Mouse (Mus musculus) CH12.LX (cell line): ENCODE measurements around the gene Banf1. TPM values are rescaled to one million over a fixed set of nuclear protein-coding genes. Genes with fewer than 3 reads are reported as not detected.

Experiments used
- DNase-seq: peaks from one replicate; pipeline ENCODE4 v3.0.0-alpha.2; 2013; ENCODE audit errors: extremely low read depth
- H3K27ac ChIP-seq: 2 replicates; pipeline ENCODE4 v1.5.1; 2012; ENCODE audit warnings: low read depth, mild to moderate bottlenecking, control low read depth, moderate library complexity; ENCODE audit not compliant: insufficient read depth
- H3K27me3 ChIP-seq: replicated peaks from 2 replicates; pipeline ENCODE3; 2012; ENCODE audit warnings: inconsistent platforms
- H3K36me3 ChIP-seq, 2 experiments: replicated peaks in 1 of 2; 2 replicates each; pipeline versions ENCODE3 to v1.6.1; 2012; ENCODE audit warnings: inconsistent platforms in 1 of 2, low read length in 1 of 2, mild to moderate bottlenecking in 1 of 2, mixed read lengths in 1 of 2, moderate library complexity in 1 of 2; ENCODE audit not compliant: control insufficient read depth in 1 of 2, insufficient read depth in 1 of 2
- H3K4me1 ChIP-seq, 2 experiments: 2 replicates each; pipeline ENCODE4 v1.6.1; 2012; ENCODE audit warnings: inconsistent platforms in 1 of 2, moderate library complexity in 1 of 2; ENCODE audit not compliant: insufficient read depth in 2 of 2, control insufficient read depth in 1 of 2
- H3K4me2 ChIP-seq: 2 replicates; pipeline ENCODE4 v1.6.1; 2012; ENCODE audit warnings: low read depth, mild to moderate bottlenecking, control low read depth; ENCODE audit not compliant: poor library complexity, insufficient read depth, severe bottlenecking
- H3K4me3 ChIP-seq, 3 experiments: fragments of 150-350 bp in 1 of 3; sonication (generic) in 1 of 3; replicated peaks in 1 of 3; 2 replicates each; pipeline versions ENCODE3 to v1.5.1; 2011 to 2012; ENCODE audit warnings: low read depth in 2 of 3, low read length in 2 of 3, mild to moderate bottlenecking in 2 of 3, moderate library complexity in 2 of 3, control low read depth in 1 of 3, improper control_type of control experiment in 1 of 3, inconsistent platforms in 1 of 3, mixed read lengths in 1 of 3; ENCODE audit not compliant: poor library complexity in 1 of 3
- H3K79me2 ChIP-seq: replicated peaks from 2 replicates; pipeline ENCODE4 v1.6.1; 2012; ENCODE audit warnings: mild to moderate bottlenecking, moderate library complexity; ENCODE audit not compliant: control insufficient read depth, poor library complexity, insufficient read depth, severe bottlenecking; ENCODE audit errors: extremely low read depth
- H3K9ac ChIP-seq: 2 replicates; pipeline ENCODE4 v1.6.1; 2012; ENCODE audit warnings: low read depth, mild to moderate bottlenecking, control low read depth, moderate library complexity; ENCODE audit not compliant: insufficient read depth
- H3K9me3 ChIP-seq: replicated peaks from 2 replicates; pipeline ENCODE3; 2012; ENCODE audit warnings: low read length, inconsistent platforms, mixed read lengths
- CHD1 ChIP-seq: IDR thresholded peaks from 2 replicates; pipeline ENCODE4 v1.6.1; 2012; ENCODE audit warnings: low read depth, low read length, improper control_type of control experiment, inconsistent platforms
- CHD2 ChIP-seq: IDR thresholded peaks from 2 replicates; pipeline ENCODE4 v1.6.1; 2011; ENCODE audit warnings: low read length, improper control_type of control experiment
- CTCF ChIP-seq, 2 experiments: IDR thresholded peaks in 1 of 2; conservative IDR thresholded peaks in 1 of 2; 2 replicates each; pipeline ENCODE4 v1.5.1; 2011 to 2012; ENCODE audit warnings: low read depth in 2 of 2, low read length in 2 of 2, improper control_type of control experiment in 1 of 2, inconsistent platforms in 1 of 2, mild to moderate bottlenecking in 1 of 2, moderate library complexity in 1 of 2
- ELF1 ChIP-seq: IDR thresholded peaks from 2 replicates; pipeline ENCODE4 v1.6.1; 2014; ENCODE audit warnings: low read depth, mild to moderate bottlenecking, inconsistent platforms, low read length, improper control_type of control experiment
- GABPA ChIP-seq: IDR thresholded peaks from 2 replicates; pipeline ENCODE4 v1.6.1; 2012; ENCODE audit warnings: low read depth, low read length, improper control_type of control experiment, inconsistent platforms; ENCODE audit not compliant: insufficient replicate concordance
- HCFC1 ChIP-seq: IDR thresholded peaks from 2 replicates; pipeline ENCODE4 v1.6.1; 2012; ENCODE audit warnings: low read depth, mild to moderate bottlenecking, inconsistent platforms, low read length, improper control_type of control experiment
- IRF4 ChIP-seq: IDR thresholded peaks from 2 replicates; pipeline ENCODE4 v1.6.1; 2014; ENCODE audit warnings: low read depth, mild to moderate bottlenecking, inconsistent platforms, low read length, improper control_type of control experiment
- MAFK ChIP-seq: IDR thresholded peaks from 2 replicates; pipeline ENCODE4 v1.6.1; 2011; ENCODE audit warnings: low read length, improper control_type of control experiment; ENCODE audit not compliant: insufficient replicate concordance
- MAX ChIP-seq: IDR thresholded peaks from 2 replicates; pipeline ENCODE4 v1.6.1; 2011; ENCODE audit warnings: low read length, improper control_type of control experiment
- MEF2A ChIP-seq: IDR thresholded peaks from 2 replicates; pipeline ENCODE4 v1.6.1; 2014; ENCODE audit warnings: low read depth, mild to moderate bottlenecking, inconsistent platforms, low read length, improper control_type of control experiment, borderline replicate concordance
- MXI1 ChIP-seq: IDR thresholded peaks from 2 replicates; pipeline ENCODE4 v1.6.1; 2011; ENCODE audit warnings: mild to moderate bottlenecking, low read depth, low read length, improper control_type of control experiment
- MYC ChIP-seq: IDR thresholded peaks from 2 replicates; pipeline ENCODE4 v1.6.1; 2011; ENCODE audit warnings: low read depth, mild to moderate bottlenecking, improper control_type of control experiment, low read length
- RAD21 ChIP-seq: IDR thresholded peaks from 2 replicates; pipeline ENCODE4 v1.6.1; 2011; ENCODE audit warnings: low read depth, mild to moderate bottlenecking, low read length, improper control_type of control experiment, moderate library complexity
- SMC3 ChIP-seq: IDR thresholded peaks from 2 replicates; pipeline ENCODE4 v1.6.1; 2011; ENCODE audit warnings: low read depth, low read length, improper control_type of control experiment
- TBP ChIP-seq: conservative IDR thresholded peaks from 2 replicates; pipeline ENCODE4 v1.6.1; 2011; ENCODE audit warnings: low read depth, low read length, improper control_type of control experiment
- dilution Hi-C: fragments of 300-500 bp; cut with MboI; formaldehyde crosslinking; loops from 2 replicates; pipeline ENCODE4 v1.14.3; 2020; ENCODE audit warnings: low sequenced_read_pairs; ENCODE audit not compliant: extremely low pct_unique_long_range_greater_than_20kb, extremely low pct_ligation_motif_present
- in situ Hi-C: fragments of 300-500 bp; cut with MboI; formaldehyde crosslinking; loops from 3 replicates; pipeline ENCODE4 v1.14.3; 2019; ENCODE audit warnings: low sequenced_read_pairs, low pct_ligation_motif_present, low pct_unique_long_range_greater_than_20kb, mixed read lengths
- polyA plus RNA-seq: library from polyadenylated mRNA; unstranded; fragments of >175 nt; gene quantifications from 2 replicates; pipeline ENCODE4 v1.2.1, GENCODE M21; 2012; ENCODE audit warnings: low read depth; ENCODE audit not compliant: insufficient read length
- total RNA-seq, 2 experiments: library from RNA; depleted of rRNA; stranded (reverse); fragments of 300-350 nt in 1 of 2; fragments of >200 nt in 1 of 2; gene quantifications; 2 replicates each; pipeline ENCODE4 v1.2.3; 2012 to 2014

Banf1 gene
- total and polyA plus RNA-seq, 3 experiments = 176 to 450 (median 273) TPM

GRCm38 (mm10) chr19:5408057-5409001 lies 41.4 kb upstream of the Banf1 start:
- in situ Hi-C loops (no loop called here), dilution Hi-C loops (no loop called here)
- peak overlapping the region in 1 of 3 experiments; percentile 75 for H3K4me3 ChIP-seq
- no peaks in the 10 kb centered on the region for H3K79me2 ChIP-seq
- DNase-seq = no peak
- H3K9me3 ChIP-seq = no peaks in the 10 kb centered on the region
- no peak for TF ChIP-seq MAFK
- no peak overlapping the region for H3K27ac ChIP-seq
- no peak overlapping the region for H3K4me2 ChIP-seq
- peaks cover 0 to 6% of the 10 kb centered on the region in 2 experiments for H3K36me3 ChIP-seq
- H3K4me1 ChIP-seq = peaks cover 9 to 26% of the 10 kb centered on the region in 2 experiments; a peak in 3 of 4 replicates
- no peaks in the 10 kb centered on the region for H3K27me3 ChIP-seq
- H3K9ac ChIP-seq = no peak overlapping the region; the same call in 1 of the 2 replicates

- peak; percentile 83 for DNase-seq
- Histone ChIP-seq H3K4me3 (peak overlapping the region; percentile 63 to 83 (median 75)), H3K79me2 (no peaks in the 10 kb centered on the region), H3K27ac (peak overlapping the region; percentile 71), H3K36me3 (peaks cover 0 to 6% of the 10 kb centered on the region in 2 experiments), H3K9me3 (no peaks in the 10 kb centered on the region), H3K27me3 (no peaks in the 10 kb centered on the region), H3K9ac (peak overlapping the region; percentile 65), H3K4me2 (0 out of 2 replicates have a peak overlapping the region, but pooled peaks have one; percentile 24), H3K4me1 (peaks cover 9 to 26% of the 10 kb centered on the region in 2 experiments; a peak in 3 of 4 replicates)
- no peak for TF ChIP-seq MEF2A
- TF ChIP-seq HCFC1 = peak; percentile 14; the same call in 1 of the 2 replicates
- TF ChIP-seq CHD2 = no peak
- peak; percentile 21 for TF ChIP-seq MXI1
- no peak for TF ChIP-seq IRF4
- peak; percentile 52 to 68 for TF ChIP-seq CTCF (conservative IDR thresholded peaks at IDR 0.05 in 1 of 2, IDR thresholded peaks at IDR 0.05 in 1 of 2; ENCODE audit: low read depth in 2 of 2, low read length in 2 of 2)
- TF ChIP-seq TBP = no peak
- 0 out of 2 replicates have a peak, but pooled peaks have one; percentile 14 for TF ChIP-seq MYC
- peak; percentile 37 for TF ChIP-seq RAD21
- TF ChIP-seq SMC3 = peak; percentile 41
- TF ChIP-seq CHD1 = 0 out of 2 replicates have a peak, but pooled peaks have one; percentile 28
- TF ChIP-seq ELF1 = no peak
- no peak for TF ChIP-seq MAX
- no peak for TF ChIP-seq GABPA
- dilution Hi-C loops (no loop called here), in situ Hi-C loops (no loop called here)
Observed at GRCm38 (mm10) chr19:5407133-5407532, 40.2 kb upstream of the Banf1 start.
